Mouse (Mus musculus): Measurements from ENCODE around the gene Sox5.

- TF ChIP-seq CTCF (IDR thresholded peaks at IDR 0.05; ENCODE audit: low read depth): no peak
- TF ChIP-seq EP300 (IDR thresholded peaks at IDR 0.05; ENCODE audit: low read depth): no peak
Observed at GRCm38 (mm10) chr6:144181083-144181866, 600.5 kb downstream of the Sox5 start.

Data from liver, embryonic 14.5 days (tissue).